Mouse (Mus musculus) heart, embryonic 11.5 days (tissue): ENCODE measurements around the gene Gm18336. TPM values are rescaled to one million over a fixed set of nuclear protein-coding genes. Genes with fewer than 3 reads are reported as not detected.

Source experiments
- ATAC-seq: fragments of 200-750 bp; cut with Nextera tagmentation; replicated peaks from 2 replicates; pipeline ENCODE4 v1.8.0; 2017; ENCODE audit warnings: moderate library complexity; ENCODE audit not compliant: insufficient number of reproducible peaks, low FRiP score, low TSS enrichment
- H3K27ac ChIP-seq: fragments of 300-500 bp; sonication (generic); 2 replicates; pipeline ENCODE4 v1.5.1; 2014; ENCODE audit warnings: mild to moderate bottlenecking, low read depth, low read length
- H3K27me3 ChIP-seq: fragments of 300-500 bp; sonication (generic); 2 replicates; pipeline ENCODE4 v1.6.1; 2014; ENCODE audit warnings: mild to moderate bottlenecking, low read length, mixed read lengths; ENCODE audit not compliant: control insufficient read depth, insufficient read depth
- H3K36me3 ChIP-seq: fragments of 300-500 bp; sonication (generic); 2 replicates; pipeline ENCODE4 v1.6.1; 2014; ENCODE audit warnings: mild to moderate bottlenecking, low read length, moderate library complexity, mixed read lengths; ENCODE audit not compliant: control insufficient read depth, insufficient read depth
- H3K4me1 ChIP-seq: fragments of 300-500 bp; sonication (generic); 2 replicates; pipeline ENCODE4 v1.6.1; 2014; ENCODE audit warnings: low read length; ENCODE audit not compliant: control insufficient read depth, insufficient read depth
- H3K4me2 ChIP-seq: fragments of 300-500 bp; sonication (generic); 2 replicates; pipeline ENCODE4 v1.6.1; 2014; ENCODE audit warnings: mild to moderate bottlenecking, moderate library complexity
- H3K4me3 ChIP-seq: fragments of 300-500 bp; sonication (generic); 2 replicates; pipeline ENCODE4 v1.5.1; 2014; ENCODE audit warnings: low read depth, low read length
- H3K9ac ChIP-seq: fragments of 300-500 bp; sonication (generic); 2 replicates; pipeline ENCODE4 v1.6.1; 2014; ENCODE audit warnings: mild to moderate bottlenecking, low read depth, low read length, moderate library complexity
- H3K9me3 ChIP-seq: fragments of 300-500 bp; sonication (generic); replicated peaks from 2 replicates; pipeline ENCODE4 v1.6.1; 2016; ENCODE audit warnings: low read length; ENCODE audit not compliant: control insufficient read depth
- WGBS: fragments of 180-500 bp; shearing (Covaris S2); extraction: QIAGEN DNeasy Blood & Tissue Kit; methylation state at CpG from one replicate; pipeline ENCODE4 v1.1.7; 2014; ENCODE audit not compliant: insufficient replicate concordance; 5-methylcytosine and 5-hydroxymethylcytosine counted together
- polyA plus RNA-seq: library from polyadenylated mRNA; unstranded; fragments of >200 nt; fragmentation: Nextera tagmentation; extraction: Ambion mirVana; gene quantifications from 2 replicates; pipeline ENCODE4 v1.2.1, GENCODE M21; 2014

The Gm18336 gene
- polyA plus RNA-seq, 1 experiment from 2014 or later, result not detected

DNA sequence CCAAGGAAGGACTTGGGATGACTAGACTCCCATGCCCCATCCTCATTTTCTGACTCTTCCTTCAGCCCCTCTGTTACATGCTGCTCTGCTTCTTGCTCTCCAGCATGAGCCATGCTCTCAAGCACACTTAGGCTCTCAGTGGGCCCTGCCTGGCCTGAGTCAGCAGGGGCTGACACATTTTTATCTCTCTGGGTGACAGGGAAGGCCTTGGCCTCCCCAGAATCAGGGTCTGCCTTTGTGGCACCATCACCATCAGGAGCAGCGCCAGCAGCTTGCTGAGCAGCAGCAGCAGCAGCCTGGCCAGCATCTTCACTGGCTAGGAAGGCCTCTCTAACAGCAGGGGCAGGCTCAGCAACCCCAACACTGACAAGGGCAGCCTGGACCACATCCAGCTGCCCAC is 2.1 kb downstream of the Gm18336 start:
- WGBS, result 100% methylated on average over 1 of the region's 1 CpGs
- Histone ChIP-seq H3K4me3 (no peak overlapping the region), H3K9ac (no peak overlapping the region), H3K4me2 (no peak overlapping the region), H3K27ac (no peak overlapping the region), H3K4me1 (no peaks in the 10 kb centered on the region), H3K9me3 (no peaks in the 10 kb centered on the region), H3K27me3 (no peaks in the 10 kb centered on the region), H3K36me3 (no peaks in the 10 kb centered on the region)
- no peak for ATAC-seq

DNA sequence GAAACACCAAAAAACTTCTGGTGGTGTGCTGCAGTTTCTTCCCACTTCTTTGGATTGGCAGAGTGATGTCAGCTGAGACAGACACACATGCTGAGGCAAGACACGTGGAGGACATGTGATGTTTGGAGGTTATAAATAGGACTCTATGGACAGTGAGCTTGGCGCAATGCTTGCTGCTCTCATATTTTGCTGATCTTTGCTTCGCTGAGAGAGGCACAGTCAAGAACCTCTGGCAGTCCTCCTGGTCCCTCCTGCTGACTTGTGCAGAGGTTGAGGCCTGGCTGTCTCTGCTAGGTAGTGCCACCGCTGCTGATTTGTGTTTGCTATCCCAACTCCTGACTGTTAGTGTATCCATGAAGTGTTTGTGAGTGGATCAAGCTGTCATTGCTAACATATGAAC is 7.1 kb downstream of the Gm18336 start:
- 73% methylated on average over 4 of the region's 4 CpGs for WGBS
- no peaks in the 10 kb centered on the region for H3K9me3 ChIP-seq
- no peak for ATAC-seq
- H3K9ac ChIP-seq, result no peak overlapping the region
- no peaks in the 10 kb centered on the region for H3K27me3 ChIP-seq
- no peak overlapping the region for H3K27ac ChIP-seq
- no peaks in the 10 kb centered on the region for H3K36me3 ChIP-seq
- no peak overlapping the region for H3K4me2 ChIP-seq
- H3K4me3 ChIP-seq, result no peak overlapping the region
- H3K4me1 ChIP-seq, result no peaks in the 10 kb centered on the region

DNA sequence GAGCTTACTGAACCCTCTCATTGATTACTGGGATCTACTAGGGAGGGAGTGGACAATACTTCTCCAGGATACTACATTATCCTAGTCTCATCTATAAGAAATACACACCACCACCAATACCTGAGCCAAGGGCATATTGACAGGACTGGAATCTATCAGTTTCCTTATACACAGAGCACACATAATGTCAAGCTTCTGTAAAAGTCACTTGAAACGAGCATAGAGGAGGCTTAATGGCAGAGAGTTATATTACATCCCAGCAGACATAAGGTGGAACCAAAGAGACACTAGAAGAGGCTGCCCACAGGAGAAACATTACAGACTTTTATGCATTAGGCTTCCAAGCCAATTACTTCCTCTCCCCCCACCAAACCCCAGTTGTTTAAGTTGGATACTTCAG is 13.6 kb downstream of the Gm18336 start:
- Histone ChIP-seq H3K4me3 (no peak overlapping the region), H3K9ac (no peak overlapping the region), H3K27ac (no peak overlapping the region), H3K4me1 (no peaks in the 10 kb centered on the region), H3K36me3 (no peaks in the 10 kb centered on the region), H3K27me3 (0 out of 2 replicates have a peak, but pooled peaks cover 2% of the 10 kb centered on the region), H3K4me2 (no peak overlapping the region), H3K9me3 (no peaks in the 10 kb centered on the region)
- 33% methylated on average over 1 of the region's 1 CpGs for WGBS
- no peak for ATAC-seq

GRCm38 (mm10) chrX:73384419-73384818 is 14.1 kb downstream of the Gm18336 start:
- Histone ChIP-seq H3K9me3 (no peaks in the 10 kb centered on the region), H3K4me2 (no peak overlapping the region), H3K9ac (no peak overlapping the region), H3K36me3 (no peaks in the 10 kb centered on the region), H3K4me1 (no peaks in the 10 kb centered on the region), H3K4me3 (no peak overlapping the region), H3K27ac (no peak overlapping the region), H3K27me3 (0 out of 2 replicates have a peak, but pooled peaks cover 2% of the 10 kb centered on the region)
- no peak for ATAC-seq
- WGBS, result 70% methylated on average over 6 of the region's 6 CpGs

DNA sequence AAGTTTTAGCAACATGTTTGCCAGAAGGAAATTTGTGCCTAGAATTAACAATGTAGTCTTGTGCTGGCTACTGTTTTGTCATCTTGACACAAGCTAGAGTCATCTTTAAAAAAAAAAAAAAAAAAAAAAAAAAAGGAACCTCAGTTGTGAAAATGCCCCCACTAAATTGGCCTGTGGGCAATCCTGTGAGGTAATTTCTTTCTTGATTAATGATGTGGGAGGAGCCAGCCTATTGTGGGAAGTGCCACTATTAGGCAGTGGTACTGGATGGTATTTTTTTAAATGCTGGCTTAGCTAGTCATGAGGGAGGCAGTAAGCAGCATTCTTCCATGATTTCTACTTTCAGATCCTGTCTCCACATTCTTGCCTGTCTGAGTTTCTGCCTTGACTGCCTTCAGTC is 35.2 kb downstream of the Gm18336 start:
- Histone ChIP-seq H3K4me1 (no peaks in the 10 kb centered on the region), H3K9ac (no peak overlapping the region), H3K9me3 (no peaks in the 10 kb centered on the region), H3K27ac (no peak overlapping the region), H3K4me2 (no peak overlapping the region), H3K36me3 (no peaks in the 10 kb centered on the region), H3K4me3 (no peak overlapping the region), H3K27me3 (no peaks in the 10 kb centered on the region)
- no peak for ATAC-seq

DNA sequence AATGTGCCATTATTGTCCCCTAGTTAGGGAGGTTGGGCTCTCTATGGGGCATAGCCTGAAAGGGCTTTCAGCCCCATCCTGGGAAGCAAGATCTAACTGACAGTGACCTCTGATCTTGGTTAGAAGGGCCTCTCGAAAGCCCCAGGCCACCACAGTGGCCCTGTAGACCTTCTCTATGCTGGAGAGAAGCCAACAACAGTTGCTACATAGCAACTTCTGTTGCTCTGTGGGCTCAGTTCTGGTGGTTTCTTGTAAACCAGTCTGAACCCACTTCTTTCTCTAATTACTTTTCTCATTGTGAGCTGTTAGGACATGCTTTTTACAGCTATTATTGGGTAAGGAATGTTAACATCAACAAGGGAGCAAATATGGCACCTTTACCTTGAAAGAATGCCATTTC is 41.8 kb downstream of the Gm18336 start:
- H3K36me3 ChIP-seq, result peaks cover 13% of the 10 kb centered on the region
- H3K9ac ChIP-seq, result no peak overlapping the region
- H3K4me2 ChIP-seq, result no peak overlapping the region
- H3K4me1 ChIP-seq, result no peaks in the 10 kb centered on the region
- no peak overlapping the region for H3K4me3 ChIP-seq
- H3K27me3 ChIP-seq, result no peaks in the 10 kb centered on the region
- ATAC-seq, result no peak
- H3K27ac ChIP-seq, result no peak overlapping the region
- H3K9me3 ChIP-seq, result no peaks in the 10 kb centered on the region
- 67% methylated on average over 1 of the region's 1 CpGs for WGBS

DNA sequence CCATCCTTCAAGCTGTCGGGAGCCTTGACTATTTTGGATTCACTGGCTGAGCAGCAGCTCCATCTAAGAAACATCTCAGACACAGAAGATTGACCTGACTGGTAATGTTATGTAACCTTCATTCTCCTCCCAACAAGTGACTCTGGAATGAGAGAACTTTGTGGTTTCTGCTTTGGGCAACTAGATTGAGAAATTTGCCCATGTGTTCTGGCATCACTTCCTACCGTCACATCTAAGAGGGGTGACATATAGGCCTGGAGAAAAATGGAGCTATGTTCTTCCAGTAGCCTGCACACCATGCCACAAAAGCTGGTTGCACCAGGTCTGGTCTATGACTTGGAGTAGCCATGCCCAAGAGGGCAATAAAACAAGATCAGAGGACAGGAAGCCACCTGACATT is 42.4 kb downstream of the Gm18336 start:
- Histone ChIP-seq H3K27ac (no peak overlapping the region), H3K9ac (no peak overlapping the region), H3K4me1 (no peaks in the 10 kb centered on the region), H3K4me2 (no peak overlapping the region), H3K27me3 (no peaks in the 10 kb centered on the region), H3K36me3 (peaks cover 13% of the 10 kb centered on the region), H3K9me3 (no peaks in the 10 kb centered on the region), H3K4me3 (no peak overlapping the region)
- 89% methylated on average over 2 of the region's 2 CpGs for WGBS
- ATAC-seq, result no peak

Other genes with a start within 250 kb of the Gm18336 start
- gene Xlr5b, start 249.9 kb downstream of the Gm18336 start, polyA plus RNA-seq, result not detected in 2 replicates
- gene DXBay18, start 249.3 kb downstream of the Gm18336 start, polyA plus RNA-seq, result not detected in 2 replicates
- gene Spin2d, start 221.7 kb downstream of the Gm18336 start, polyA plus RNA-seq, result not detected in 2 replicates
- gene Xlr3b, start 206.5 kb downstream of the Gm18336 start, polyA plus RNA-seq, result 7.2 and 7.4 TPM in 2 replicates
- gene Xlr4b, start 184.4 kb downstream of the Gm18336 start, polyA plus RNA-seq, result 0.44 and 0.76 TPM in 2 replicates
- 8.4 and 9.2 TPM in 2 replicates for gene F8a, start 170.4 kb downstream of the Gm18336 start, polyA plus RNA-seq
- gene Xlr4c, start 155.6 kb downstream of the Gm18336 start, polyA plus RNA-seq, result 0.20 and 0.62 TPM in 2 replicates
- gene Xlr3c, start 133.3 kb downstream of the Gm18336 start, polyA plus RNA-seq, result not detected in 2 replicates
- gene Xlr5a, start 105.8 kb downstream of the Gm18336 start, polyA plus RNA-seq, result not detected in 2 replicates
- gene Xlr5c, start 105.8 kb downstream of the Gm18336 start, polyA plus RNA-seq, result not detected in 2 replicates
- gene Gm45015, start 61.9 kb downstream of the Gm18336 start, polyA plus RNA-seq, result not detected in 2 replicates
- gene Zfp275, start 56.1 kb downstream of the Gm18336 start, polyA plus RNA-seq, result 12.3 and 14.4 TPM in 2 replicates
- 0.04 TPM in 1 of 2 replicates, not detected in the other for gene Zfp92, start 12.4 kb upstream of the Gm18336 start, polyA plus RNA-seq
- gene Trex2, start 36.6 kb upstream of the Gm18336 start, polyA plus RNA-seq, result not detected in 2 replicates
- 72.7 and 82.8 TPM in 2 replicates for gene Haus7, start 60.3 kb upstream of the Gm18336 start, polyA plus RNA-seq
- 59.2 and 68.0 TPM in 2 replicates for gene Bgn, start 84.9 kb upstream of the Gm18336 start, polyA plus RNA-seq
- 0.10 and 0.25 TPM in 2 replicates for gene Atp2b3, start 104.3 kb upstream of the Gm18336 start, polyA plus RNA-seq
- gene Dusp9, start 240.7 kb upstream of the Gm18336 start, polyA plus RNA-seq, result 2.8 and 5.4 TPM in 2 replicates